Mouse (Mus musculus): ENCODE measurements around the gene Slc17a5.
A peak's percentile ranks its signal among the peaks of the same experiment; 100 is the strongest.

The Slc17a5 gene

DNA sequence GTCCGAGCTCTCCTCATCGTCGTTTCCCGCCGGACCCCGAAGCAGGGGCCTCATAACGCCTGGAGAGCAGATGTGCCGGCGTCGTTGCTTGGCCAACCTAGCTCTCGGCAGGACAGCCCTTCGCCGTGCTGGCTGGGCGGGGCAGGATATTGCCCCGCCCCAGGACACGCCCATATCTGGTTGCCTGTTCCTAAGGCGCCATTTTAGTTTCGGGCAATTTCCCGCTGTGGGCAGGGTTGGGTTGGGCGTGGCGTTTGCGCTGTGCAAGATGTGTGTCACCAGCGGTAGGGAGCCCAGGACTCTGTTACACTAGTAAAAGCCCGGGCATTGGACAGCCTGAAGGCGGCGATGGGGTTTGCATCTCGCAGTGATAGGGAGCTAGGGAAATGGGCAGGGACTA, at the start of gene Slc17a5:
Gene Slc17a5, minus strand, starts transcription at position 128 of the 400 bp plus-strand sequence.
- peak; percentile 99 for DNase-seq

DNA sequence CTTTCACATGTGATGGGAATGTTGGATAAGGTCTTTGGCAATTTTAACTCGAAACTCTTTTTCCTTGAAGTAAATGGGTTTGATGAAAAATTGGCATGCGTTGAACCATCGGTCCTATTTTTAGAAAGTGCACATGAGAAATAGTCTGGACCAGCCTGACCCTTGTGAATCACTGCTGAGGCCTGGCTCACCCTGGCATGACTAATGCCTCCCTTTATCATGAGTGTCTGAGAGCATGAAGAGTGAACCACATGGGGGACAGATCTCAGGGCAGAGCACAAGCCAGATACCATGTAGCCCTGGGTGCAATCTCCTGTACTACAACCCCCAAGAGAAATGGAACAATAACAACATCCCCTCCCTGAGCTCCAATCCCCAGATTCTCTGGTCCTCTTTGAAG, 46.1 kb upstream of the Slc17a5 start:
- DNase-seq, result peak; percentile 71

DNA sequence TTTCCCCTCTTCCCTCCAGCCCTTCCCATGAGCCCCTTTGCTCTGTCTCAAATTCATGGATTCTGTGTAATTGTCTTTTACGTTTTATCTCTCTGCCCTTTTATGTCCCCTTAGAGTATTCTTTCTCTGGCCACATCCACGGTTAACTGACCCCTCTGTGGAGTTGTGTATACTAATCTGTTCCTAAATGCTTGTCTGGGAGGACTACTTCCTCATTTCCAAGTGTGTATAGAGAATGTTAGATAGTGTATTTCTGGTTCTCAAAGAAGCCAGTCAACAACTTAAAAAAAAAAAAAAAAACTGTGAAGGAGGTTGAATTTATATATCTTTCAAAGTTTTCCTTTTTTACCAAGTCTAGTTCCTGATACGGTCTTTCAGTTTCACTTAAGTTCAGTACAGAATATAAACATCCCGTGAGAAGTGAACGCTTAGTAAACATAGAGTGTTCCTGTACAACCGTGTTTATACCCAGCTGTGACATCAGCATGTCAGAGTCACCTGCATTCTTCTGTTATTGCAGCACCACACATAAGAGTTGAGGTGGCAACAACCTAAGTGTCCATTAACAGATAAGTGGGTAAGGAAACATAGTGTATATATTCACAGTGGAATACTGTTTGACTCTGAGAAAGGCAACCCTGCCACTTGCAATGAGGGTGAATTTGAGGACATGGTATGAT, 44.1 kb upstream of the Slc17a5 start:
- peak; percentile 27 for DNase-seq

DNA sequence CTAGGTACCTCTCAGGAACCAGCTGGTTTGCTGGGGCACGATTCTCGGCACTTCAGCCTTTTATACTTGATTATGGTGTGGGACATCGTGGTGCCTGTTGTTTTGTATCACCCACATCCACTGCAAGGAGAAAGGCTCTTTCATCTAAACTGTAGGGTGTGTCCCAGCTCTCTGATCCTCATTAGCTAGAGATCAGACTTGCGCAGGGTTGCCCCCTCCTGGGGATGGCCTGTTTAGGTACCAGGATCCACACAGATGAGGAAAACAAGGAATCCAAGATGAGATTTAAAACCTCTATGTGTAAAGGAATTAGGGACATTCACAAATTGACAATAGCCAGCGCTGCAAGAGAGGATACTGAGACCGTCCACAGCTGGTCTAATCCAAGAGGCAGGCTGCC, 42.1 kb upstream of the Slc17a5 start:
- peak; percentile 70 for DNase-seq

DNA sequence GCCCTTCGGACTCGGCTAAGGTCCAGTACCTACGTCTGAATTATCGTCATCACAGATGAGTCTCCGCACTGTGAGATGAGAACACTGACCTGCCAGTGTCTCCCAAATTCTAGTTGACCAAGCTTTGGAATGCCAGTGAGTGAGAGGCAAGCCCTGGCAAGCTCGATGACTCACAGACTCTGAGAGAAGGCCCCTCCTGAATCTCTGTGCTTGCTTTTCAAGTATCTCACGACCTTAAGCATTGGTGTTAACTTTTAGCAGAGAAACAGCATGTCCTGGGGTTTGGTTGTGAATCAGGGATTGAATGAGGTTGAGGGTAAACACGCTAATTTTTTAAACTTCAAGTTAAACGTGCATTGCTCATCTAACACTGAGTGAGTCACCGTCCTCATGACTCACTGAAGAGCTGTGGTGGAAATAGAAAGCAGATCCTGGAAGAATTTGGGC, 35.5 kb upstream of the Slc17a5 start:
- peak; percentile 86 for DNase-seq

DNA sequence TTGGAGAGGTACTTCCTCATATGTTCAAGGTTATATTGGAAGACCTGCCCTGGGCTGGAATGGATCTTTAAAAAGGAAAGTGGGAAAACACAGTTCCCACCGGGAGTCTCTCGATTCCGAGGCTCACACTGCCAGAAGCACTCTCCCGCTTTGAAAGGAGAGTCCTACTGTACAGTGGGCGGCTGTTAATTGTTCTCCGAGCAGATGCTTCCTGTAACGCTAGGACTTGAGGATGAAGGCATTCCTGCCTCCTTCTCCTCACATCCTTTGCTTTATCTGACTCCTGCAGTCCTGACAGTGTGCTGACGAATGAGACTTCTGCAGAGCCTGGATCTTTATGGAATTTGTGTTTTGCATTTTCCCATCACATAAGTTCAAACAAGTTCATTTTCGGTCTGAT, 31.4 kb upstream of the Slc17a5 start:
- DNase-seq, result peak; percentile 91

DNA sequence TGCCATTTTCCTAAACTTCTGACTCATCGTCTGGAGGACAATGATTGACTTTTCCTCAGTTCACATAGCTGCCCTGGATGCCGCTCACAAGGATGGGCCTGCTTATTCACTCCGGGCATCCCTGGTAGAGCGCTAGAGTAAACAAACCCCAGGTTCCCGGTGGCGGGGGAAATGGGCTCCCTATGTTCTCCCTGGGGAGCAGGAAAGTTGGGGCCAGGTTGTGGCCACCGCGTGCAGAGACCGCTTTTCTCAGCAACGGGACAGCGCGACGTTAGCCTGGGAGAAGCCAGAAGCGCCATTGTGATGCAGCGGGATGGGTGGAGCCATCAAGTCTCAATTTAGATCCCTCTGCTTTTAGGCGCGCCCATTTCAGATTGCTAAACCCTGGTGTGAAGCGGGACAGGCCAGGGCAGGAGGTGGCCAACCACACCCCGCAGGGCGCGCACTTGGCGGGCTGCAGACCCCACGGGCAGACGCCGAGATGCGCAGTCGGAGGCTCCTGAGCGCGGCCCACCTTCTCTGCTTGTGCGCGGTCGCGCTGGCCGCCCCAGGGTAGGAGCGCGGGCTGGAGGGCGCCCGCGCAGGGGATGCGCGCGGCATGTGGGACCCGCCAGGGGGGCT, 27.7 kb upstream of the Slc17a5 start, which contains the start of gene Cd109:
Gene Cd109, plus strand, starts transcription at position 146 of the 621 bp plus-strand sequence.
- DNase-seq, result peak; percentile 95

DNA sequence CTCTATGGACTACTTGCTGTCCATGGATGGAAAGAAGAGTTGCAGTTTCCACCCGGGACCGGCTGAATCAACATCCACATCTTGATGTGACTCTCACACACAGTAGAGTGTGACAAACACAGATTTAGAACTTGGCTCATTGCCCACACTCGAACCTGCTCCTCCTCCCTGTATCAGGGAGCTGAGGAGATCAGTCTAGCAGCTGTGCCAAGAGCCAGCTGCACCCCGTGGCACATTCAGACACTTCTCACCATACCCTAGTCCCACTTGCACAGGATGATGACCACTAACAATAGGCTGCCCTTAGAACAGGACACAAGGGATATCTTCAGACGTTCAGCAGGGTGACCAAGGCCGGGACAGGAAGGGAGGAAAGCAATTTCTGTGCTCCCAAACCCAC, 26.4 kb upstream of the Slc17a5 start:
- DNase-seq, result peak; percentile 88

DNA sequence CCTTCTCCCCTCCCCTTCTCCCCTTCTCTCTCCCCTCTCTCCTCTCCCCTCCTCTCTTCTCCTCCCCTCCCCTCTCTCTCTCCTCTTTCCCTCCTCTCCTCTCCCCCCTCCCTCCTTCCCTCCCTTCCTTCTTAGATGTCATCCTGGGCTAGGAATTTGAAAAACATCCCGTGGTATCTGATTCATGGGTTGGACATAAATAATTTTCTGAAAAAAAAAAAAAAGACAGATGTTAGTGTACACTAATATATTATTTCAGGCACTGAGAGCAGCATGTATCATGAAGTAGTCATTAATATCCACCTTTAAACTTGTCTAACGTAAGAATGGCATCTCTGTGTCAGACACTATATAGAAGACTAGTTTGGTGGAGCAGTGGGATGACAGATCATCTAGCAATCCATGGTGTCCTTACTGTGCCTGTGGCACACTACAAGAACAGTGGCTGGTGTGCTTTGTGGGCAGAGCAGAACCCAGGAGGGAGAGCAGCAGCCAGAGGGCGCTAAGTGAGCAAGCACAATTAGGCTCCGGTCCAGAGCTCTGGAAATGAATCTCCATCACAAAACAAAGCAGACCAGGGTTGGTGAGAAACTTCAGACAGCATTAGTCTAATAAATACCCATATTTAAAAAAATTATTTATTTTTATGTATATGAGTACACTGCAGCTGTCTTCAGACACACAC, 13.3 kb upstream of the Slc17a5 start:
- DNase-seq, result peak; percentile 34

DNA sequence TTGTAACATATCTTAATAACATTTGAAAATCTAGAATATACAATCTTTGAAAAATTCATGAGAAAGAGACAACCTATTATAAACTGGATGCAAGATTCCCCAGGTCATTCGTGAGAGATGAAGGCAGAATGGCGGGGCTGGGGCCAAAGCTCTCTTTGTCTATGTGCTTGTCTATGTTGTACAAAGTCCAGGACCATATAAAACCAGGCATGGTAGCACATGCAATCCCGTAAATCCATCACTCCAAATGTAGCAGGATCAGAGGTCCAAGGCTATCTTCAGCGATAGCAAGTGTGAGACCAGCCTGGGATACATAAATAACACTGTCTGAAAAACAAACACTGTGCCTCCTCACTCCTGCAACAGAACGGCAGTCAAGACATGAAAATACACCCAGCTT, 12.1 kb upstream of the Slc17a5 start:
- peak; percentile 22 for DNase-seq

DNA sequence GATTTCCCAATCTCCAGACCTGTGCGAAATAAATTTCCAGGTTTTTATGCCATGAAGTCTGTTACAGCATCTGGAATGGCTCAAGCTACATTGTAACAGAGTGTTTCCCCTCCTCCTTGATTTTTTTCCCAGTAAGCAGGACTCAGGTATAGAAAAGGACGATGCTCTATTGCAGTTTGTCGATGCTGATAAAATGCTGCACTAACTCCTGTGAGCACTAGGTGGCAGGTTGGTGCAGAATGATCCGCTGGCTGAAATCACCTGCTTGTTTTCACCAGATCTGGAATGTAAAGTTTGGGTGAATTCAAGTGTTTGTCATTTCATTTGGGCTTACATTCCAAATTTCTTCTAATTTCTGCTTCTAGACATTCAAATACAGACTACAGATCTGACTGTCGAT, 9.0 kb upstream of the Slc17a5 start:
- peak; percentile 84 for DNase-seq

DNA sequence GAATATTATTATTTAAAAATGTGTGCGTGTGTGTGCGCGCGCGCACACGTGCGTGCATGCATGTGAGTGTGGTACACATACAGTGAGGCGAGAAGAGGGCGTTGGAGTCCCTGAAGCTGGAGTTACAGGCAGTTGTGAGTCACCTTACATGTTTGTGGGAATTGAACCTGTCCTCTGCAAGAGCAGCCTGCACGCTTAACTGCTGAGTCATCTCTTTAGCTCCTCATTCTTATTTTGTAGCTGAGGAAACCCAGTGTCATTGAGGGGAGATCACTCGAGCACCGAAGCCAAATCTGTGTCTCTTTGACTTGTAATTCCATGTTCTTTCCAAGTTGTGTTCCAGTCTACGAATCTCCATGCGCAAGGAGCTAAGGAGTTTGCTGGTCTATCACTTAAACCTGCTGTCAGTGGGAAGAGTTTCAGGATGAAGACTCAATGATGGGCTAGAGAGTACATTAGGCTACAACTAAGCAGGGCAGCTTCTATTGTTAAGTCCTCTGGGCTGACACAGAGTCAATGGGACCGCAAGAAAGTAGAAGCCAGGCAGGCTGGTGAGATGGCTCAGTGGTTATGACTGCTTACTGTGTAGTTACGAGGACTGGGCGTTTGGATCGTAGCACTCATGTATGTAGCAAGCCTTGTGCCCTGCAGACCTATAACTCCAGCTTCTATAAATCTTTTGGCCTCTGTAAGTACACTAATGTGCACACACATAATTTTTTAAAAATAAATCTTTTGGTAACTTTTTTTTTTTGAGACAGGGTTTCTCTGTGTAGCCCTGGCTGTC, 8.1 kb upstream of the Slc17a5 start:
- DNase-seq, result peak; percentile 70

DNA sequence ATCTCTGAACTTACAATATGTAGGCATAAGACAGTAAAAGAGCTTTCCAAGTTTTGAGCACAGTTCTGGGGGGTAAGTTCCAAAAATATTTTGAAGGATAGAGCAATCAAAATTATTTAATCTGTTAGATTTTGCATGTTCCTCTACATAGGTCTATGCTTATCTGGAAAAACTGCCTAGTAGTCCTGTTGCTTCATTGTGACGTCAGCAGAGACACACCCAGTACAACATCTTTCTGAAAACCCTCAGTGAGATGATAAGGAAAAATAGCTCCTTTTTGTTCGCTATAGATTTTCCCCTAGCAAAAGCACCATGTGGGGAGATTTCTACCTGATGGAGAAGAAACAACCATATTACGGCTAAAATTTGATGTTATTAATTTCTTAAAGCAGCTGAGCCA, 7.4 kb upstream of the Slc17a5 start:
- DNase-seq, result no peak

DNA sequence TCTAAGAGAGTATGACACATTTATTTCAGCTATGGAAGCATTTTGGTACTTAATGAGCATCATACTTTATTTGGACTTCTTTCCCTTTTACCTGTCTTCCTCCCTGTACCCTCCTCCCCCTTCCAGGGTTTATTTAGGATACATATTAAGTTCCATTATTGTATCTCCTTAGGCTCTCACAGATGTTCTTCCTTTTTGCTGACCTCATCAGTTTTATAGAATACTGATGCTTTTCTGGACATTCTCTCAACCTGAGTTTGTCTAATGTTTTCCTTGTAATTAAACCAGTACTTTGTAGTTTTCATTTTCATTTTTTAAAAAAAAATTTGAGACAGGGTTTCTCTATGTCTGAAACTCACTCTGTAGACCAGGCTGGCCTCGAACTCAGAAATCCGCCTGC, 2.6 kb upstream of the Slc17a5 start:
- no peak for DNase-seq

DNA sequence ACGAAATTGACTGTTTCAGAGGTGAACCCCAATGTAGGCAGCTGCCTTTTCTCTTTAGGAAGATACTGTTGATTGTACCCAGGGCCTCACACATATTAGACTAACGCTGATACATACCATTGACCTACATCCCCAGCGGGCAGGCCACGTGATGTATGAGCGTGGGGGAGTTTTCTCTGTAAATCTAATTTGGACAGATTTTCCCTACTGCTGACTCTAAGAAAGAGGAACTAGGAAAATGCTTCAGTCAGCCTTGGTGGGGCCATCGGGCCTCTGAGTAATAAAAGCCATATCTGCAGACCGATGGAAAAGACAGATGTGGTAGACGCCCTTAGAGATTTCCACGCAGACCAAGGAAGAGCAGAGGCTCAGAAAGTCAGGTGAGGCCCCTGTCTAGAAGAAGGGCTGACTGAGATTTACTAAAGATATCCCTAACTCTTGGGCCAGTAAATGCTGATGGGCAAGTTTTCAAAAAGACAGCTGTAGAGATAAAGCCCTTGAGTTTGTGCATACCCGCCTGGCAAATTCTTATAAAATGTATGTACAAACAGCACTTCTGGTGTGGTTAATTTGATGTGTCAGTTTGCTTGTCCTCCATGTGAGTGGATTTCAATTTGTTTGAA, 681 bp upstream of the Slc17a5 start:
- peak; percentile 97 for DNase-seq

DNA sequence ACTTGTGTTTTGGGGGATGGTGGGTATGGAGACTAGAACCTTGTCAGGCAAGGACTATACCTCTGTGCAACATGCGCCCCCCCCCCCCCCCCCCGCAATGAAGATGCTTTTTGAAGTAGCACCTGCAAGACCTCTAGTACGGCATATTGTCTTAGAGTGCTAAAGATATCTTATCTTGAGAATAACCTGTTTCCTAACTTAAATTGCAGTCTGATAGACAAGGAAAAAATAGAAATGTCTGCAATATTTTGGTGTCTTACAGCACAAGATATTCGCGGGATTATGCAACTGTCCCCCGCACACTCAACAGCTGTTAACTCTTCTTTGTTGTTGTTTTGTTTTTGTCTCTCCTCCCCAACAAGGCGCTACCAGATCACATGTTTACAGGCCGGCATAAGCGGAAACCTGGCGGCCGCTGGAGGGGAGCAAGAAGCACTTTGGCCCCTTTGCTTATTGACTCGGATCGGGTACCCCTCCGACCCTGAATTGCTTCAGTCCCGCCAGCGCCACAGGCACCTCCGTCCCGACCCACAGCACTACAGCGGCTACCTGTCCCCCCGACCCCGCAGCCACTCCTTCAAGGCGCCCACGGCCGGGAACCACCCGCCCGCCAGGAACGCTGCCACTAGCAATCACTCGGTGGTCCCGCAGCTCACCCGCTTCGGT, 490 bp downstream of the Slc17a5 start:
- no peak for DNase-seq

DNA sequence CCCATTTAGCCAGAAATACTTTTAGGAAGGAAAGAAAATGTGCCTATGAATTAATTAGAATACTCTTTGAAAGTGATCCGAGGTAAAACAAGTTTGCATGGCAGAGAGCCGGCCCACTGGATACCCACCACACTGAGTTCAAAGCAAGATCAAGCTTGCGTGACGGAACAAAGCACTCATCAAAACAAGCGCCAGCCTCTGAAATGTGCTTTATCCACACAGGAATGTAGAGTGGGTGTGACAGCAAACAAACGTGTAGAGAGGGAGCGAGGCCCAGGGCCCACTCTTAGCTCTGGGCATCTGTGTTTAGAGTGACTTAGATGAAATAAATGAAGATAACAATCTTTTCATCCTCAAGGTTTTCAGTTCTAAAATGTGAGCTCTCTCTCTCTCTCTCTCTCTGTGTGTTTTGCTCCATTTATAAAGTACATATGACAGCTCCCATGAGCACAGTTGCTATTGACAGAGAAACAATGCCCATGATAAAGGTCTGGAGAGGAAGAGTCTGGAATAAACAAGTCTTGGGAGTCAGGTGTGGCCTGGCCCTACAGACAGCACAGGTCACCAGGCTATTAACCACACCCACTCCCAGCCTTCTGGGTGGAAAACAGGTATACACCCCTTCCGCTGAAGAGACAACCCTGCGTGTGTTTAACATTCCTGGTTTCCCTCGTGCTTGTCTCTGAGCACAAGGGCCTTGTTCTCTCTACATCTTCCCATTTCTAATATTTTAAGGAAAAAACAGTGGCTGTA, 8.0 kb downstream of the Slc17a5 start:
- DNase-seq, result peak; percentile 48

DNA sequence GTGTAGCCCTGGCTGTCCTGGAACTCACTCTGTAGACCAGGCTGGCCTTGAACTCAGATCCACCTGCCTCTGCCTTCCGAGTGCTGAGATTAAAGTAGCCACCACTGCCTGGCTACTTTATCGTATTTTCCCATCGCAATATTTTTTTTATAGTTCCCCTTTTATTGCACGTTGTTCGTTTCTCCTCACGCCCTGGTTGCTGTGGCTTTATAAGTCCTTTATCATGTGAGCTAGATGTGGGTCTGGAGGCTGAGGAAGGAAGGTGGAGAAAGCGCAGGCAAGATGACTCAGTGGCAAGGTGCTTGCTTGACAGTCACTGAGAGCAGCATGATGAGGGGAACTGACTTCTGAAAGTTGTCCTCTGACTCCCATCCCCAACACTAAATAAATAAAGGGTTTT, 9.0 kb downstream of the Slc17a5 start:
- DNase-seq, result peak; percentile 72

DNA sequence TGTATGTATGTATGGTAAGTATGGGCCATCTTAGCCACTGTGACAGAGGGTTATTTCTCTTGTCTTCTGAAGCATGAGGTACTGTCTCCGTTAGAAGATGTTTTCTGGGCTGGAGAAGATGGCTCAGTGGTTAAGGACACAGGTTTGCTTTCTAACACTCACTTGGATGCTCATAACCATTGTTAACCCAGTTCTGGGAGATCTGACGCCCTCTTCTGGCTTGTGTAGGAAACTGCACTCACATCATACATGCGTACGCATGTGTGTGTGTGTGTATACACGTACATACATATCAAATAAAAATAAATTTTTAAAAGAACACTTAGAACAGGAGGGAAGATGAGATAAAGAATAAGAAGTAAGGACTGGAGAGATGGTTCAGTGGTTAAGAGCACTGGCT, 11.4 kb downstream of the Slc17a5 start:
- peak; percentile 34 for DNase-seq

DNA sequence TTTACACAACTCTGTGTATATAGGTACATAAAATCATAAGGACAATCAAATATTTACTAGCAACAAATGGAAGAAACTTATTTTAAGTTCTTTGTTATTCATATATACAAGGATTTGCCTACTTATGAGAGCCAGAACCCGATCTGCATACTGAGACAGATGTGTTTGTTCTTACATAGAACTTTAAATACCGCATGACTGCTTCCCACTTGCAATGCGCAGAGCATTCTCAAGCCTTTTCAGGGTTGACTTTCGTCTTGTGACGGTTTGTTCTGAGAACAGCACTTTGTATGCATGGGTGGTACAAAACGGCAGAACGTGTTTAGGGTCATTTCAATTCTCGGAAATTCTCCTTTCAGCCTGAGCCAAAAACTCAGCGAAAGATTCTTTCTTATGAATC, 17.9 kb downstream of the Slc17a5 start:
- no peak for DNase-seq

DNA sequence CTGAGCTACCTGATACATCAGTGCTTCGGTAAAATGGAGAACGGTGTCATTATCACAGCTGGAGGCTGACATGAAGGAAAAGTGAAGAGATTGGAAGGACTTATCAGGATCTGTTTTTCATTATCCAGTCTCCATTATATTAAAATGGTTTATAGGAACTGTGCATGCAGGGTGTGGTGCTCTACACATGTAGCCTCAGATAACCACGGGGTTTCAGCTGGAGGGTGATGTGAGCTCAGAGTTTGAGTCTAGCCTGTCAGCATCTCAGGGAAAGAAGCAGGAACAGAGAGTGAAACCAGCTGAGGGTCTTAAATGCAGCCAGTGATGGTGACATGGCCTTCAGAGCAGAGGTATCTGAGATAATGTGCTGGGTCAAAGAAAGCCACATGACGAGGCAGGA, 28.4 kb downstream of the Slc17a5 start:
- no peak for DNase-seq

Data from heart, adult 11 months (tissue).